Mouse (Mus musculus): Measurements from ENCODE around the gene Ddx58. TPM values are rescaled to one million over a fixed set of nuclear protein-coding genes. Genes with fewer than 3 reads are reported as not detected.

Ddx58 gene
- 104 TPM for polyA plus RNA-seq (2017; shearing (Covaris generic))

DNA sequence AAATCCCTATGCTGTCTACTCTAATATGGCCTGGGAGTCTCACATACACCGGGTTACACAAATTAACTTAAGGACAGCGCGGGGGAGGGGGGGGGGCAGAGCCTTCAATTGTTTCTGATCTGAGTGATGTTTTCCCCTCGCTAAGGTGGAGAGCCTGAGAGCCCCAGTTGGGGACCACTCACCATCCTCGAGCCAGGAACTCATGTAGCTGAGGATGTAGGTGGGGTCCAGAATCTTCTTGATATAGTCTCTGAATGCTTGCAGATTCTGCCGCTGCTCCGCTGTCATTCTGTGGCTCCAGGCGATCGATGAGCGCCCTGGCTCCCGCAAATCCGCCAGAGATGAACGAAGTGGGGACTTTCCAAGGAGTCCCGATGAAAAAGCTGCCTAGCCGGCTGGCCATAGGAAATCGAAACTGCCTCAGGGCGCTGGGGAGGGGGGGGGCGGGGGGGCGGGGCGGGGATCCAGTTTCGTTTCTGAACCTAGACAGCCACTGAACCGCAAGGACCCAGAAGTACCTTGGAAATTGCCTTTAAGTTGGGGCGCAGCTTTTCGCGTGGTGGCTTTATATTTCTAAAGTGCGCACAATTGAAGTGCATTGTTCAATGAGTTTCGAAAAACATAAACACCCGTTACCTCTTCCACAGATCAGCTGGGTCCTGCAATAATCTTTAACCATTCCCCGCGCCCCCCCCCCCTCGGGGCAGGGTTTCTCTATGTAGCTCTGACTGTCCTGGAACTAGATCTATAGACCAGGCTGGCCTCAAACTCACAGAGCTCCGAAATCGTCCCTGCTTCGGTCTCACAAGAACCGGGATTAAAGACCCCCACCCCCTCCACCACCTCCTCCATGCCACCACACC, at the start of gene Ddx58:
TSS of gene Ddx58 (minus strand) at position 420 of the 863 bp plus-strand sequence.

DNA sequence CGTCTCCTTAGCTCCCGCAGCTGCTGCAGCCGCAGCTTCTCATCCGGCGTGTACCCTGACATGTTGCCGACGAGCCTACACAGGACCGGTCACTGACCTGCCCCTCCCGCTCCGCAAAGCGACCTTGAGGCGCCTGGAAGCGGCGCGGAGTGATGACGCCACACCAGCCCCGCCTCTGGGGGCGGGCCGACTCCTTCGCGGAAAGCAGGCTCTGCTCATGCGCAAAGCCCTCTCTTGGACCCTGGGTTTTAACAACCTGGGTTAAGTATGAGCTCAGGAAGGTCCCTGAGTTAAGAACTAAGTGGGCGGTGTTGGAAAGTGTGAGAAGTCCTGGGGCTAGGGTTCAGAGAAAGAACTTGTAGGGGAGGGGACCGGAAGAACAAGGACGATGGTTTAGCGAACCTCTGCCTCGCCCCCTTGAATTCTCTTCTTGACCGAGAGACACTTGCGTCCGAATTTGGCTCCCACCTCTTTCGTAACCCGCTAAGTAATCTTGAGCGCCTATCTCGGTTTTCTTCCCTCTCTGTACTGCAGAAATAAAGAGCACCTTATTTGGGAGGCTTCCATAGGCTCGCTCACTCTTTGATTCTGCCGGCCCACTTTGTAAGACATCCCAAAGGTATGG, 39.8 kb upstream of the Ddx58 start, which contains the start of gene Ndufb6:
TSS of gene Ndufb6 (minus strand) at position 146 of the 625 bp plus-strand sequence.

DNA sequence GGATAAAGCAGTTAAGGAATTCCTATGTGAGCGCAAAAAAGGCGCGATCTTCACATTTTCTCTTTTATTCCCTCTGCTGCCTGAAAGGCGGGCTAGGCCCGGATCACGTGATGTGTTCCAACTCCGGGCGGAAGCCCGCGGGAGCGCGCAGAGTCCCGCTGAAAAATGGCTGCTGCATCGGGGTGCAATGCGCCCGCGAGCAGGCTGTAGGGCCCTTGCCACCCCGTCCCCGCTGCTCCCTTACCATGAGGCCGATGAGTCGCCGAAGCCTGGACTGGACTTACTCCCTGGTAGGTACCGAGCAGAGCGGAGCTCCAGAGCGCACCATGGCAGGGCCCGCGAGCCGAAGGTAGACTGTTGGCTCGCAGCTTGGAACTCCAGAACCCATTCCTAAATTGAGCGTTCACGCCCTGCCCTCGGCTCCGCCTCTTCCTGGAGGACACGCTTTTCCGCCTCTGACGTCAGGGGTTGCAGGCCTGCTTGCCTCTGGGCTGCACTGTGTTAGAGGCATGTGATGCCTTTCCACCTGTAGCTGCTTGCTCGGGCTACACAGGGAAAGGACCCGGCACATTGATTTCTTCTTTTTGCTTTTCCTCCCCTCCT, 29.9 kb upstream of the Ddx58 start, which contains the start of the genes Smim27 and Topors:
TSS of gene Smim27 (plus strand) at position 150 of the 603 bp plus-strand sequence.
TSS of gene Topors (minus strand) at position 421 of the 603 bp plus-strand sequence.

Other genes with a start within 250 kb of the Ddx58 start
- gene Aco1, start 96.7 kb downstream of the Ddx58 start, polyA plus RNA-seq (2017; shearing (Covaris generic)): 35.9 TPM
- gene Smim27, start 29.8 kb upstream of the Ddx58 start, polyA plus RNA-seq (2017; shearing (Covaris generic)): 58.0 TPM
- 33.5 TPM for gene Topors, start 30.0 kb upstream of the Ddx58 start, polyA plus RNA-seq (2017; shearing (Covaris generic))
- 138 TPM for gene Ndufb6, start 39.6 kb upstream of the Ddx58 start, polyA plus RNA-seq (2017; shearing (Covaris generic))
- not detected for gene Tmem215, start 232.4 kb upstream of the Ddx58 start, polyA plus RNA-seq (2017; shearing (Covaris generic))

Data from activated CD4-positive, CD25-positive, alpha-beta regulatory T cell, adult 9 weeks (primary cell).